Mouse (Mus musculus) liver, postnatal 0 days (tissue): ENCODE data around the gene Zfp583. TPM values are rescaled to one million over a fixed set of nuclear protein-coding genes. Genes with fewer than 3 reads are reported as not detected.
A peak's percentile ranks its signal among the peaks of the same experiment; 100 is the strongest.

ENCODE experiments used
- ATAC-seq: fragments of 200-750 bp; cut with Nextera tagmentation; 2 replicates; pipeline ENCODE4 v1.8.0; 2017; ENCODE audit warnings: mild to moderate bottlenecking, moderate library complexity
- DNase-seq: peaks from one replicate; pipeline ENCODE4 v3.0.0-alpha.2; 2016
- H3K27ac ChIP-seq: fragments of 300-500 bp; sonication (generic); 2 replicates; pipeline ENCODE4 v1.5.1; 2014; ENCODE audit warnings: antibody characterized with exemption, moderate library complexity, mild to moderate bottlenecking, low read depth
- H3K27me3 ChIP-seq: fragments of 300-500 bp; sonication (generic); 2 replicates; pipeline ENCODE4 v1.6.1; 2014; ENCODE audit warnings: low read length, control low read depth, mixed read lengths; ENCODE audit not compliant: insufficient read depth
- H3K36me3 ChIP-seq: fragments of 300-500 bp; sonication (generic); replicated peaks from 2 replicates; pipeline ENCODE4 v1.6.1; 2014; ENCODE audit warnings: mild to moderate bottlenecking, control low read depth, low read length, moderate library complexity, mixed read lengths; ENCODE audit not compliant: insufficient read depth
- H3K4me1 ChIP-seq: fragments of 300-500 bp; sonication (generic); 2 replicates; pipeline ENCODE4 v1.6.1; 2014; ENCODE audit warnings: antibody characterized with exemption, mild to moderate bottlenecking, control low read depth; ENCODE audit not compliant: insufficient read depth
- H3K4me2 ChIP-seq: fragments of 300-500 bp; sonication (generic); 2 replicates; pipeline ENCODE4 v1.6.1; 2014; ENCODE audit warnings: low read depth, mild to moderate bottlenecking, low read length, moderate library complexity, mixed read lengths
- H3K4me3 ChIP-seq: fragments of 300-500 bp; sonication (generic); 2 replicates; pipeline ENCODE4 v1.5.1; 2014; ENCODE audit warnings: low read depth, low read length
- H3K9ac ChIP-seq: fragments of 300-500 bp; sonication (generic); replicated peaks from 2 replicates; pipeline ENCODE4 v1.6.1; 2014; ENCODE audit warnings: mild to moderate bottlenecking, moderate library complexity
- H3K9me3 ChIP-seq: fragments of 300-500 bp; sonication (generic); 2 replicates; pipeline ENCODE4 v1.6.1; 2016; ENCODE audit warnings: mild to moderate bottlenecking, control low read depth, low read length, mixed read lengths
- CTCF ChIP-seq: sonication (generic); IDR thresholded peaks from 2 replicates; pipeline ENCODE4 v1.5.1; 2016; ENCODE audit warnings: antibody characterized with exemption, low read depth
- EP300 ChIP-seq: IDR thresholded peaks from 2 replicates; pipeline ENCODE4 v1.6.1; 2016; ENCODE audit warnings: antibody characterized with exemption, low read depth, mild to moderate bottlenecking
- WGBS: fragments of 180-500 bp; shearing (Covaris S2); extraction: QIAGEN DNeasy Blood & Tissue Kit; methylation state at CpG from one replicate; pipeline ENCODE4 v1.1.7; 2014; ENCODE audit not compliant: insufficient replicate concordance; 5-methylcytosine and 5-hydroxymethylcytosine counted together
- polyA plus RNA-seq: library from polyadenylated mRNA; unstranded; fragments of >200 nt; fragmentation: Nextera tagmentation; extraction: Ambion mirVana; gene quantifications from 2 replicates; pipeline ENCODE4 v1.2.1, GENCODE M21; 2015

Gene Zfp583
- polyA plus RNA-seq, 1 experiment from 2014 or later = 0.36 TPM

GRCm38 (mm10) chr7:6282749-6283148 lies 48.3 kb downstream of the Zfp583 start:
- Histone ChIP-seq H3K4me1 (peaks cover 4% of the 10 kb centered on the region), H3K9ac (no peak overlapping the region; the same call in 1 of the 2 replicates)

DNA sequence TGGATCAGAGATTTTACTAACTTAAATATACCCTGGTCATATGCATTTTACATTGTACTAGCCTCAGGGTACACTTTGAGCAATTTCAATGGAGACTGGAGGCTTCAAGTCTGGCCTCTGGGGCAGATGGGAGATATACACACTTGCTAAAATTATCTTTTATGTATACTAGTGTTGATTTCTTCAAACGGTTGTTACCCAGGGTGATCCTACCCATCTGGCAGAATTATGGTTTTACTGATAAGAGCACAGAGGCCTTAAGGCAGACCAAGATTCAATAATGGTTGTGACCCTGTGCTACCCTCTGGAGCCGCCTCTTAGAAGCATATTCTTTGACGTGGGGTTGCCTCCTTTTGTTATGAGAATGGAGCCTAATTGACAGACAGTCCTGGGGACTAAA lies 53.2 kb downstream of the Zfp583 start:
- no peaks in the 10 kb centered on the region for H3K36me3 ChIP-seq
- 35% methylated on average over 3 of the region's 3 CpGs for WGBS
- ATAC-seq (peak; percentile 62), DNase-seq (no peak)
- H3K9ac ChIP-seq = no peak overlapping the region
- H3K4me2 ChIP-seq = no peak overlapping the region
- H3K27ac ChIP-seq = no peak overlapping the region
- H3K27me3 ChIP-seq = no peaks in the 10 kb centered on the region
- no peaks in the 10 kb centered on the region for H3K9me3 ChIP-seq
- H3K4me3 ChIP-seq = no peak overlapping the region
- H3K4me1 ChIP-seq = no peaks in the 10 kb centered on the region
- TF ChIP-seq EP300 (peak; percentile 75), CTCF (no peak)

More at GRCm38 (mm10) chr7:6282749-6283148, 48.3 kb downstream of the Zfp583 start:
- Histone ChIP-seq H3K9me3 (no peaks in the 10 kb centered on the region), H3K4me2 (peak overlapping the region; percentile 83), H3K4me3 (peak overlapping the region; percentile 74), H3K27ac (peak overlapping the region; percentile 86; the same call in 1 of the 2 replicates), H3K36me3 (no peaks in the 10 kb centered on the region), H3K27me3 (no peaks in the 10 kb centered on the region)
- whole genome bisulfite sequencing = 0% methylated on average over 1 of the region's 1 CpGs
- TF ChIP-seq CTCF (peak; percentile 85), EP300 (no peak)
- DNase-seq = peak; percentile 81
- ATAC-seq = 0 out of 2 replicates have a peak, but pooled peaks have one; percentile 17

- Histone ChIP-seq H3K27ac (no peak overlapping the region), H3K4me3 (no peak overlapping the region), H3K9ac (no peak overlapping the region), H3K4me1 (no peaks in the 10 kb centered on the region), H3K36me3 (no peaks in the 10 kb centered on the region), H3K27me3 (no peaks in the 10 kb centered on the region), H3K9me3 (no peaks in the 10 kb centered on the region), H3K4me2 (no peak overlapping the region)
- DNase-seq = peak; percentile 67
- TF ChIP-seq CTCF (peak; percentile 83), EP300 (no peak)
- WGBS = 56% methylated on average over 8 of the region's 8 CpGs
- ATAC-seq = no peak
Observed at GRCm38 (mm10) chr7:6265695-6266094, 65.4 kb downstream of the Zfp583 start.

Other genes with a start within 250 kb of the Zfp583 start
- gene Zfp787, start 175.3 kb downstream of the Zfp583 start, polyA plus RNA-seq = 38.1 and 39.5 TPM in 2 replicates
- gene Zfp444, start 159.1 kb downstream of the Zfp583 start, polyA plus RNA-seq = 26.0 and 27.3 TPM in 2 replicates
- not detected in 2 replicates for gene Galp, start 134.2 kb downstream of the Zfp583 start, polyA plus RNA-seq
- not detected in 2 replicates for gene Zscan5b, start 109.0 kb downstream of the Zfp583 start, polyA plus RNA-seq
- gene Epp13, start 78.6 kb downstream of the Zfp583 start, polyA plus RNA-seq = not detected in 2 replicates
- 1.1 and 1.4 TPM in 2 replicates for gene Zfp667, start 44.7 kb downstream of the Zfp583 start, polyA plus RNA-seq
- gene Gm3854, start 12.5 kb upstream of the Zfp583 start, polyA plus RNA-seq = 0.06 TPM in 1 of 2 replicates, not detected in the other
- 0.25 and 0.46 TPM in 2 replicates for gene Zfp78, start 32.0 kb upstream of the Zfp583 start, polyA plus RNA-seq
- gene Zfp28, start 52.0 kb upstream of the Zfp583 start, polyA plus RNA-seq = 0.75 and 0.86 TPM in 2 replicates
- not detected in 2 replicates for gene Smim17, start 67.4 kb upstream of the Zfp583 start, polyA plus RNA-seq
- gene Gm20715, start 79.0 kb upstream of the Zfp583 start, polyA plus RNA-seq = not detected in 2 replicates
- gene Olfr1344, start 107.4 kb upstream of the Zfp583 start, polyA plus RNA-seq = not detected in 2 replicates
- not detected in 2 replicates for gene Olfr1336, start 124.9 kb upstream of the Zfp583 start, polyA plus RNA-seq
- not detected in 2 replicates for gene Olfr1346, start 135.8 kb upstream of the Zfp583 start, polyA plus RNA-seq
- not detected in 2 replicates for gene Olfr5, start 155.7 kb upstream of the Zfp583 start, polyA plus RNA-seq
- gene Olfr1347, start 168.5 kb upstream of the Zfp583 start, polyA plus RNA-seq = not detected in 2 replicates
- gene Olfr1348, start 177.5 kb upstream of the Zfp583 start, polyA plus RNA-seq = not detected in 2 replicates
- not detected in 2 replicates for gene Olfr1349, start 191.7 kb upstream of the Zfp583 start, polyA plus RNA-seq
- not detected in 2 replicates for gene Olfr1350, start 233.6 kb upstream of the Zfp583 start, polyA plus RNA-seq